Mouse (Mus musculus) lung, embryonic 16.5 days (tissue): ENCODE data around the gene Ube2k. TPM values are rescaled to one million over a fixed set of nuclear protein-coding genes. Genes with fewer than 3 reads are reported as not detected.

Experiments
- ATAC-seq: fragments of 200-750 bp; cut with Nextera tagmentation; 2 replicates; pipeline ENCODE4 v1.8.0; 2017; ENCODE audit warnings: low read depth, mild to moderate bottlenecking, moderate library complexity
- H3K27ac ChIP-seq: fragments of 300-500 bp; sonication (generic); 2 replicates; pipeline ENCODE4 v1.5.1; 2014; ENCODE audit warnings: mild to moderate bottlenecking, control low read depth, low read length
- H3K27me3 ChIP-seq: fragments of 300-500 bp; sonication (generic); 2 replicates; pipeline ENCODE4 v1.6.1; 2014; ENCODE audit warnings: low read depth, low read length, mixed read lengths; ENCODE audit not compliant: control insufficient read depth, insufficient read depth
- H3K36me3 ChIP-seq: fragments of 300-500 bp; sonication (generic); 2 replicates; pipeline ENCODE4 v1.6.1; 2014; ENCODE audit warnings: low read length; ENCODE audit not compliant: control insufficient read depth, insufficient read depth
- H3K4me1 ChIP-seq: fragments of 300-500 bp; sonication (generic); replicated peaks from 2 replicates; pipeline ENCODE4 v1.6.1; 2014; ENCODE audit warnings: low read length, mixed read lengths; ENCODE audit not compliant: control insufficient read depth, insufficient read depth
- H3K4me2 ChIP-seq: fragments of 300-500 bp; sonication (generic); 2 replicates; pipeline ENCODE4 v1.6.1; 2014; ENCODE audit warnings: low read depth, low read length, control low read depth
- H3K4me3 ChIP-seq: fragments of 300-500 bp; sonication (generic); 2 replicates; pipeline ENCODE4 v1.5.1; 2014; ENCODE audit warnings: mild to moderate bottlenecking, low read length, control low read depth
- H3K9ac ChIP-seq: fragments of 300-500 bp; sonication (generic); 2 replicates; pipeline ENCODE4 v1.6.1; 2014; ENCODE audit warnings: low read length, control low read depth
- H3K9me3 ChIP-seq: fragments of 300-500 bp; sonication (generic); 2 replicates; pipeline ENCODE4 v1.6.1; 2016; ENCODE audit warnings: low read length; ENCODE audit not compliant: control insufficient read depth
- WGBS: fragments of 180-500 bp; shearing (Covaris S2); extraction: QIAGEN DNeasy Blood & Tissue Kit; methylation state at CpG from one replicate; pipeline ENCODE4 v1.1.7; 2014; 5-methylcytosine and 5-hydroxymethylcytosine counted together
- polyA plus RNA-seq: library from polyadenylated mRNA; unstranded; fragments of >200 nt; fragmentation: Nextera tagmentation; extraction: Ambion mirVana; gene quantifications from 2 replicates; pipeline ENCODE4 v1.2.1, GENCODE M21; 2015

Ube2k gene
- polyA plus RNA-seq, 1 experiment from 2014 or later = 146 TPM

GRCm38 (mm10) chr5:65505786-65506185 lies 31.2 kb upstream of the Ube2k start:
- Histone ChIP-seq H3K9ac (no peak overlapping the region), H3K27me3 (no peaks in the 10 kb centered on the region), H3K36me3 (no peaks in the 10 kb centered on the region), H3K4me1 (no peaks in the 10 kb centered on the region), H3K4me2 (peak overlapping the region; percentile 43), H3K4me3 (no peak overlapping the region; the same call in 1 of the 2 replicates), H3K9me3 (no peaks in the 10 kb centered on the region), H3K27ac (no peak overlapping the region)
- 4% methylated on average over 8 of the region's 8 CpGs for WGBS
- no peak for ATAC-seq

GRCm38 (mm10) chr5:65508395-65508794 lies 28.6 kb upstream of the Ube2k start:
- Histone ChIP-seq H3K4me1 (no peaks in the 10 kb centered on the region; the same call in 1 of the 2 replicates), H3K4me2 (no peak overlapping the region), H3K4me3 (no peak overlapping the region), H3K36me3 (no peaks in the 10 kb centered on the region), H3K27ac (no peak overlapping the region), H3K9ac (no peak overlapping the region), H3K27me3 (no peaks in the 10 kb centered on the region), H3K9me3 (no peaks in the 10 kb centered on the region)
- 81% methylated on average over 8 of the region's 8 CpGs for WGBS
- ATAC-seq = no peak

- Histone ChIP-seq H3K4me3 (no peak overlapping the region), H3K9ac (no peak overlapping the region), H3K4me1 (no peaks in the 10 kb centered on the region; the same call in none of the 2 replicates), H3K27me3 (no peaks in the 10 kb centered on the region), H3K4me2 (no peak overlapping the region), H3K9me3 (no peaks in the 10 kb centered on the region), H3K27ac (no peak overlapping the region), H3K36me3 (no peaks in the 10 kb centered on the region)
- no peak for ATAC-seq
- 60% methylated on average over 3 of the region's 3 CpGs for WGBS
Observed at GRCm38 (mm10) chr5:65513506-65513905, 23.5 kb upstream of the Ube2k start.

- peak overlapping the region; percentile 67 for H3K27ac ChIP-seq
- no peak overlapping the region for H3K4me2 ChIP-seq
- 26% methylated on average over 5 of the region's 5 CpGs for WGBS
- H3K27me3 ChIP-seq = no peaks in the 10 kb centered on the region
- no peaks in the 10 kb centered on the region for H3K36me3 ChIP-seq
- no peak overlapping the region for H3K9ac ChIP-seq
- H3K9me3 ChIP-seq = no peaks in the 10 kb centered on the region
- no peak overlapping the region for H3K4me3 ChIP-seq
- peak; percentile 93 for ATAC-seq
- no peaks in the 10 kb centered on the region; the same call in none of the 2 replicates for H3K4me1 ChIP-seq
Observed at GRCm38 (mm10) chr5:65514635-65515278, 22.3 kb upstream of the Ube2k start.

- no peak overlapping the region for H3K4me3 ChIP-seq
- no peaks in the 10 kb centered on the region for H3K9me3 ChIP-seq
- H3K4me2 ChIP-seq = no peak overlapping the region
- WGBS = 61% methylated on average over 1 of the region's 1 CpGs
- no peaks in the 10 kb centered on the region for H3K27me3 ChIP-seq
- ATAC-seq = no peak
- no peak overlapping the region for H3K27ac ChIP-seq
- no peak overlapping the region for H3K9ac ChIP-seq
- H3K4me1 ChIP-seq = no peaks in the 10 kb centered on the region
- H3K36me3 ChIP-seq = no peaks in the 10 kb centered on the region
Observed at GRCm38 (mm10) chr5:65521803-65522202, 15.2 kb upstream of the Ube2k start.

- H3K9me3 ChIP-seq = no peaks in the 10 kb centered on the region
- H3K9ac ChIP-seq = no peak overlapping the region
- H3K4me2 ChIP-seq = no peak overlapping the region
- no peak overlapping the region for H3K27ac ChIP-seq
- no peak overlapping the region for H3K4me3 ChIP-seq
- H3K36me3 ChIP-seq = no peaks in the 10 kb centered on the region
- no peak for ATAC-seq
- no peaks in the 10 kb centered on the region for H3K4me1 ChIP-seq
- 70% methylated on average over 4 of the region's 4 CpGs for WGBS
- H3K27me3 ChIP-seq = no peaks in the 10 kb centered on the region
Observed at GRCm38 (mm10) chr5:65524831-65525230, 12.2 kb upstream of the Ube2k start.

- Histone ChIP-seq H3K9me3 (no peaks in the 10 kb centered on the region), H3K27me3 (no peaks in the 10 kb centered on the region), H3K4me1 (no peaks in the 10 kb centered on the region), H3K9ac (no peak overlapping the region), H3K4me3 (no peak overlapping the region), H3K4me2 (no peak overlapping the region), H3K27ac (no peak overlapping the region), H3K36me3 (no peaks in the 10 kb centered on the region)
- ATAC-seq = peak; percentile 17; the same call in 1 of the 2 replicates
- WGBS = 21% methylated on average over 8 of the region's 8 CpGs
Observed at GRCm38 (mm10) chr5:65525674-65526443, 11.2 kb upstream of the Ube2k start.

- Histone ChIP-seq H3K4me3 (no peak overlapping the region), H3K27ac (no peak overlapping the region), H3K27me3 (no peaks in the 10 kb centered on the region), H3K9me3 (no peaks in the 10 kb centered on the region), H3K4me2 (no peak overlapping the region), H3K4me1 (peaks cover 7% of the 10 kb centered on the region), H3K9ac (no peak overlapping the region), H3K36me3 (no peaks in the 10 kb centered on the region)
- 67% methylated on average over 3 of the region's 3 CpGs for WGBS
- no peak for ATAC-seq
Observed at GRCm38 (mm10) chr5:65531283-65531682, 5.8 kb upstream of the Ube2k start.

- WGBS = 62% methylated on average over 4 of the region's 4 CpGs
- no peak for ATAC-seq
- H3K27ac ChIP-seq = no peak overlapping the region
Observed at GRCm38 (mm10) chr5:65534496-65534895, 2.5 kb upstream of the Ube2k start.

More at GRCm38 (mm10) chr5:65534496-65534895, 2.5 kb upstream of the Ube2k start:
- Histone ChIP-seq H3K4me2 (no peak overlapping the region), H3K27me3 (no peaks in the 10 kb centered on the region), H3K9ac (no peak overlapping the region), H3K9me3 (no peaks in the 10 kb centered on the region), H3K4me3 (no peak overlapping the region), H3K36me3 (no peaks in the 10 kb centered on the region), H3K4me1 (peaks cover 14% of the 10 kb centered on the region)
